Mouse (Mus musculus): ENCODE data around the gene Gm45716.

GRCm38 (mm10) chr11:90245630-90246029 is 58.1 kb downstream of the Gm45716 start:
- TF ChIP-seq CTCF (IDR thresholded peaks at IDR 0.05; ENCODE audit: low read depth) (no peak), EP300 (IDR thresholded peaks at IDR 0.05; ENCODE audit: low read depth) (no peak)

Measured in liver, embryonic 14.5 days (tissue).